Mouse (Mus musculus): ENCODE results near the gene Ifi44. TPM values are rescaled to one million over a fixed set of nuclear protein-coding genes. Genes with fewer than 3 reads are reported as not detected.

Ifi44 gene
- 0.14 and 0.36 TPM in 2 replicates for polyA plus RNA-seq (2014; fragmentation: Nextera tagmentation; extraction: Ambion mirVana)

- H3K27ac ChIP-seq: no peak within 1 kb of the TSS
- WGBS: 81% methylated on average over 7 of the region's 7 CpGs
- no peaks in the 10 kb centered on the region for H3K36me3 ChIP-seq (replicated peaks; ENCODE audit: control insufficient read depth, insufficient read depth)
- peak; percentile 36 for DNase-seq (ENCODE audit: low spot score)
- no peaks in the 10 kb centered on the region for H3K27me3 ChIP-seq (ENCODE audit: control insufficient read depth, insufficient read depth, low read length)
- no peak within 1 kb of the TSS for H3K9ac ChIP-seq
- H3K4me3 ChIP-seq (replicated peaks; ENCODE audit: low read length): no peak within 1 kb of the TSS
- no peaks in the 10 kb centered on the region for H3K4me1 ChIP-seq (replicated peaks; ENCODE audit: control insufficient read depth, insufficient read depth, low read length)
- H3K9me3 ChIP-seq (ENCODE audit: control insufficient read depth, low read length): no peaks in the 10 kb centered on the region
- ATAC-seq (ENCODE audit: low FRiP score): no peak
- no peak within 1 kb of the TSS for H3K4me2 ChIP-seq (replicated peaks)
These were observed at the start of gene Ifi44 for GRCm38 (mm10) chr3:151749737-151750136. TSS of gene Ifi44 (minus strand) at chr3:151749960.

- Histone ChIP-seq H3K4me1 (replicated peaks; ENCODE audit: control insufficient read depth, insufficient read depth, low read length) (no peaks in the 10 kb centered on the region), H3K9ac (no peak overlapping the region), H3K4me2 (replicated peaks) (no peak overlapping the region), H3K4me3 (replicated peaks; ENCODE audit: low read length) (no peak overlapping the region), H3K9me3 (ENCODE audit: control insufficient read depth, low read length) (no peaks in the 10 kb centered on the region), H3K27ac (no peak overlapping the region), H3K36me3 (replicated peaks; ENCODE audit: control insufficient read depth, insufficient read depth) (no peaks in the 10 kb centered on the region), H3K27me3 (ENCODE audit: control insufficient read depth, insufficient read depth, low read length) (no peaks in the 10 kb centered on the region)
- 65% methylated on average over 8 of the region's 8 CpGs for WGBS
- no peak for ATAC-seq (ENCODE audit: low FRiP score)
- DNase-seq (ENCODE audit: low spot score): no peak
These were observed 38.9 kb upstream of the Ifi44 start for GRCm38 (mm10) chr3:151788622-151789021.

- Histone ChIP-seq H3K4me3 (replicated peaks; ENCODE audit: low read length) (no peak overlapping the region), H3K27ac (no peak overlapping the region), H3K36me3 (replicated peaks; ENCODE audit: control insufficient read depth, insufficient read depth) (no peaks in the 10 kb centered on the region), H3K9me3 (ENCODE audit: control insufficient read depth, low read length) (no peaks in the 10 kb centered on the region), H3K27me3 (ENCODE audit: control insufficient read depth, insufficient read depth, low read length) (no peaks in the 10 kb centered on the region), H3K4me2 (replicated peaks) (no peak overlapping the region), H3K4me1 (replicated peaks; ENCODE audit: control insufficient read depth, insufficient read depth, low read length) (no peaks in the 10 kb centered on the region), H3K9ac (no peak overlapping the region)
- DNase-seq (ENCODE audit: low spot score) (peak; percentile 50), ATAC-seq (ENCODE audit: low FRiP score) (no peak)
- WGBS: 77% methylated on average over 4 of the region's 4 CpGs
These were observed 25.3 kb upstream of the Ifi44 start for GRCm38 (mm10) chr3:151775089-151775488.

DNA sequence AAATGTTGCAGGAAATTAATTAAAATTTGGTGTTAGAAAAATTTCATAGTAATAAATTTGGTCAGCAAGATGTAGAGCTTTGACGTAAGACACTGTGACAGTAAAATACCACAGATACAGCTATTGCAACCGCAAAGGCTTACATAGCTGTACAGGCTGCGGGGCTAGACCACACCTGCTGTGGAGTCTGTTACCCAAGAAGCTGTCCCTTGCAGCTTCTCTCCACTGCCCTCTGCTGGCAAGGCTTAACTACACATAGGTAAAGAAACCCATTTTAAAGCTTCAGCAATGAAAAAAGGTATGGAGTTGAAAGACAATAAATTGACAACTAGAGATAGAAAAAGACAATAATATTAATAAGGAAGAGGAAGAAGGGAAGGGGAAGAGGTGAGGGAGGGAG lies 21.3 kb upstream of the Ifi44 start:
- Histone ChIP-seq H3K4me3 (replicated peaks; ENCODE audit: low read length) (no peak overlapping the region), H3K27ac (no peak overlapping the region), H3K27me3 (ENCODE audit: control insufficient read depth, insufficient read depth, low read length) (no peaks in the 10 kb centered on the region), H3K9me3 (ENCODE audit: control insufficient read depth, low read length) (no peaks in the 10 kb centered on the region), H3K36me3 (replicated peaks; ENCODE audit: control insufficient read depth, insufficient read depth) (no peaks in the 10 kb centered on the region), H3K4me2 (replicated peaks) (no peak overlapping the region), H3K4me1 (replicated peaks; ENCODE audit: control insufficient read depth, insufficient read depth, low read length) (no peaks in the 10 kb centered on the region), H3K9ac (no peak overlapping the region)
- ATAC-seq (ENCODE audit: low FRiP score) (no peak), DNase-seq (ENCODE audit: low spot score) (peak; percentile 36)
- 66% methylated on average over 3 of the region's 3 CpGs for WGBS

GRCm38 (mm10) chr3:151748514-151748913 lies 1.2 kb downstream of the Ifi44 start:
- H3K36me3 ChIP-seq (replicated peaks; ENCODE audit: control insufficient read depth, insufficient read depth): no peaks in the 10 kb centered on the region
- H3K9me3 ChIP-seq (ENCODE audit: control insufficient read depth, low read length): no peaks in the 10 kb centered on the region
- H3K9ac ChIP-seq: no peak overlapping the region
- no peak overlapping the region for H3K27ac ChIP-seq
- 95% methylated on average over 1 of the region's 1 CpGs for WGBS
- H3K27me3 ChIP-seq (ENCODE audit: control insufficient read depth, insufficient read depth, low read length): no peaks in the 10 kb centered on the region
- ATAC-seq (ENCODE audit: low FRiP score) (no peak), DNase-seq (ENCODE audit: low spot score) (no peak)
- no peak overlapping the region for H3K4me3 ChIP-seq (replicated peaks; ENCODE audit: low read length)
- no peaks in the 10 kb centered on the region for H3K4me1 ChIP-seq (replicated peaks; ENCODE audit: control insufficient read depth, insufficient read depth, low read length)
- H3K4me2 ChIP-seq (replicated peaks): no peak overlapping the region

DNA sequence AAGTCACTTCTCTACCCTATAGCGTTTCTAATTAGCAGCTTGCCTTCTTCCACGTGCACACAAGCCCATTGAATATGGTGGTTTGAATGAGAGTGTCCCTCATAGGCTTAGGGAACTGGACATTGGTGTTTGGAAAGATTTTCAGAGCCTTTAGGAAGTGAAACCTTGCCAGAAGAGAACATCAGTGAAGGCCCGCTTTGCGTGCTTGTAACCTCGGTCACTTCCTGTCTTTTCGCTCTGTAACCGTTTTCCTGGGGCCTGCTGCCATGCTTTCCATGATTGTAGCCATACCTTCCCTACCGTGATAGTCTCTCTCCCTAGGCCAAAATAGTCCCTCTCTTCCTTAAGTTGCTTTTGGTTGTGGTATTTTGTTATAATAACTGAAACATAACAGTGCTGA lies 3.7 kb downstream of the Ifi44 start:
- no peaks in the 10 kb centered on the region for H3K36me3 ChIP-seq (replicated peaks; ENCODE audit: control insufficient read depth, insufficient read depth)
- H3K4me1 ChIP-seq (replicated peaks; ENCODE audit: control insufficient read depth, insufficient read depth, low read length): no peaks in the 10 kb centered on the region
- WGBS: 88% methylated on average over 8 of the region's 8 CpGs
- no peak overlapping the region for H3K27ac ChIP-seq
- H3K27me3 ChIP-seq (ENCODE audit: control insufficient read depth, insufficient read depth, low read length): no peaks in the 10 kb centered on the region
- H3K9ac ChIP-seq: no peak overlapping the region
- H3K4me2 ChIP-seq (replicated peaks): no peak overlapping the region
- no peak overlapping the region for H3K4me3 ChIP-seq (replicated peaks; ENCODE audit: low read length)
- DNase-seq (ENCODE audit: low spot score) (no peak), ATAC-seq (ENCODE audit: low FRiP score) (no peak)
- no peaks in the 10 kb centered on the region for H3K9me3 ChIP-seq (ENCODE audit: control insufficient read depth, low read length)

DNA sequence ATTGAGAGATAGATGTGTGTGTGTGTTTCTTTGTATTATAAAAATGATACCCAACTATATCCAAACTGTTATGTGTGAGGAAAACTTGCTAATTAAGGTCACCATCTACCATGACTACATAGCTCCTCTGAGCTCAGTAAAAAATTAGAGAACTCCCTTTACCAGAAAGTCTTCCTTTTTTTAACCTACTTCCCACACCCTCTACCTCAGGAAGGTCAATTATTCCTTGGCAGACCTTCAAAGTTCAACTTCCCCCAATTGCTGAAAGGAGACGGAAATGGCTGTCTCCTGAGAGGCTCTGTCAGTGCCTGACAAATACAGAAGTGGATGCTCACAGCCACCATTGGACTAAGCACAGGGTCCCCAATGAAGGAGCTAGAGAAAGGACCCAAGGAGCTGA lies 7.5 kb downstream of the Ifi44 start:
- H3K9ac ChIP-seq: no peak overlapping the region
- no peaks in the 10 kb centered on the region for H3K4me1 ChIP-seq (replicated peaks; ENCODE audit: control insufficient read depth, insufficient read depth, low read length)
- H3K9me3 ChIP-seq (ENCODE audit: control insufficient read depth, low read length): no peaks in the 10 kb centered on the region
- no peak for ATAC-seq (ENCODE audit: low FRiP score)
- no peak overlapping the region for H3K27ac ChIP-seq
- no peak for DNase-seq (ENCODE audit: low spot score)
- no peak overlapping the region for H3K4me3 ChIP-seq (replicated peaks; ENCODE audit: low read length)
- WGBS: 75% methylated on average over 1 of the region's 1 CpGs
- H3K4me2 ChIP-seq (replicated peaks): no peak overlapping the region
- no peaks in the 10 kb centered on the region for H3K36me3 ChIP-seq (replicated peaks; ENCODE audit: control insufficient read depth, insufficient read depth)
- H3K27me3 ChIP-seq (ENCODE audit: control insufficient read depth, insufficient read depth, low read length): no peaks in the 10 kb centered on the region

DNA sequence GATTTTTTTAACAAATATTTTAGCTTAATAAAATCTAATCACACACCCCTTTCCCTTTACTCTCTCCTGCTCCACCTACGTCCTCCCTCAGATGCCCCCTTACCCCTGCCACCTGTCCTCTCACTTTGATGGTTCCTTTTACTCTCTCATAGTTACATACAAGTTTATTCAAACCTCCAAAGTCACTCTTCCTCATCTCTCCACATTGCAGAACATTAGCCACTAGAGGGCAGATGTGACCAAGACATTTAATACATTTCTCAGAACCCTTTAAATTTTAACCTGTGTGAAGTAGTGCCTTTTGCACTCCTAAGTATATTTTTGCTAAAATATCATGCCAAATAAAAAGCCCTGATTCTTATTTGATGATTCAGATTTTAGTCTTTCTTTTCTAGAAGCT lies 33.5 kb downstream of the Ifi44 start:
- DNase-seq (ENCODE audit: low spot score) (peak; percentile 83), ATAC-seq (ENCODE audit: low FRiP score) (peak; percentile 51; the same call in 1 of the 2 replicates)
- H3K4me3 ChIP-seq (replicated peaks; ENCODE audit: low read length): no peak overlapping the region
- H3K36me3 ChIP-seq (replicated peaks; ENCODE audit: control insufficient read depth, insufficient read depth): no peaks in the 10 kb centered on the region
- no peak overlapping the region for H3K27ac ChIP-seq
- no peaks in the 10 kb centered on the region for H3K9me3 ChIP-seq (ENCODE audit: control insufficient read depth, low read length)
- no peaks in the 10 kb centered on the region for H3K4me1 ChIP-seq (replicated peaks; ENCODE audit: control insufficient read depth, insufficient read depth, low read length)
- H3K9ac ChIP-seq: no peak overlapping the region
- no peak overlapping the region for H3K4me2 ChIP-seq (replicated peaks)
- no peaks in the 10 kb centered on the region for H3K27me3 ChIP-seq (ENCODE audit: control insufficient read depth, insufficient read depth, low read length)
- 47% methylated on average over 1 of the region's 1 CpGs for WGBS

DNA sequence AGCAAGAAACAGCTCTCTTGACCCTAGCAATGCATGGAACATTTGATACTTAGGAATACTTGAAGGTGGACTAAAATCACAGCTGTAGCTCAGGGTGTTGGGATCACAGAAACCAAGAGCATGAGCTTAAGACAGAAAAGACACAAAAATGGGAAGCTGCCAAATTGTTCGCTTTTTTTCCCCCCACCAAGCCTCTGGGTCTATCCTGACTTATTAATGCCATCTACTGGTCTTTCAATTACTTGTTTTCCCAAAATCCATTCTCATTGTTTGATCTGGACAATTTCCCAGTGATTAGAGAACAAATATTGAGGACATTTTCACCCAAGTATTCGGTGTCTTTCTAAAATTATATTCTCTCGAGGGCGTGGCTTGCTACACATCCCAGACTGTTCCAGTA lies 42.4 kb downstream of the Ifi44 start:
- no peak for DNase-seq (ENCODE audit: low spot score)
- H3K36me3 ChIP-seq (replicated peaks; ENCODE audit: control insufficient read depth, insufficient read depth): no peaks in the 10 kb centered on the region
- WGBS: 90% methylated on average over 4 of the region's 4 CpGs
- H3K4me3 ChIP-seq (replicated peaks; ENCODE audit: low read length): no peak overlapping the region
- H3K9ac ChIP-seq: no peak overlapping the region
- no peaks in the 10 kb centered on the region for H3K27me3 ChIP-seq (ENCODE audit: control insufficient read depth, insufficient read depth, low read length)
- H3K4me2 ChIP-seq (replicated peaks): no peak overlapping the region
- no peak overlapping the region for H3K27ac ChIP-seq
- H3K9me3 ChIP-seq (ENCODE audit: control insufficient read depth, low read length): no peaks in the 10 kb centered on the region
- H3K4me1 ChIP-seq (replicated peaks; ENCODE audit: control insufficient read depth, insufficient read depth, low read length): no peaks in the 10 kb centered on the region
- ATAC-seq (ENCODE audit: low FRiP score): no peak

Data from hindbrain, embryonic 14.5 days (tissue).